Mouse (Mus musculus) neural tube, embryonic 10.5 days (tissue): ENCODE measurements around the gene Stat4.
A peak's percentile ranks its signal among the peaks of the same experiment; 100 is the strongest.

ENCODE experiments used
- DNase-seq: peaks from one replicate; pipeline ENCODE4 v3.0.0-alpha.2; 2017; ENCODE audit warnings: low spot score; ENCODE audit errors: extremely low spot score

The Stat4 gene

GRCm38 (mm10) chr1:51986848-51987247, at the start of gene Stat4:
Gene Stat4 (plus strand): TSS chr1:51987148.
- no peak for DNase-seq

DNA sequence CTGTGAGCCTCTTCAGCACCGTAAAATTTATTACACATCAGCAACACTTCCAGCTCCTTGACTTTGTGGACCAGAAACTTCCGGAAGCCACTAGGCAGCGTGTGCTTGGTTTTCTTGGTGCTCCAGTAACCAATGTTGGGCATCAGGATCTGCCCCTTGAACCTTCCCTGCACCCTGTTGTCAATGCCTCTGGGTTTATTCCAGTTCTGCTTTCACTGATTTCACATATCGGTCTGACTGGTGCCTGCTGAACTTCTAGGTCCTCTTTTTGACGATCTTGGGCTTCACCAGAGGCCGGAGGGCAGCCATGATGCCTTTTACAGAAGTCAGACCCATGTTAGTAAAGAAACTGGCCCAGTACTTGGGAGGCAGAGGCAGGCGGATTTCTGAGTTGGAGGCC, 48.6 kb upstream of the Stat4 start:
- no peak for DNase-seq

GRCm38 (mm10) chr1:51944755-51945154, 42.2 kb upstream of the Stat4 start:
- DNase-seq = peak; percentile 44

DNA sequence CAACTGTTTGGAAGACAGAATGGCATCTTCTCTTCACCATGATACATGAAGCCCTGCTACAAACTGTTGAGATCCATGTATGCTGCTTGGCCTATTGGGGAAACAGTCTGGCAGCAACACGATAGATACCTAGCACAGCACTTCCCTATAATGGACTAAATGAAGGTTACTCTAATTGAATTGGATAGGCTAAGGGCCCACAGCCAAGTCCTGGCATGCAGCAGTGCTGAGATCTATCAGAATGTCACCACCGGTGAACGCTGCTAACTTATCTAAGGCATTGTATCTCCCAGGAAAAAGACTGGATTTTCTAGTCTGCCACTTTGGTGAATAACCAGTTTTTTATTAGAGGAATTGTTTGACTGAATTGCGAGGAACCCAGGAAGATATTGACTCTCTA, 39.8 kb upstream of the Stat4 start:
- no peak for DNase-seq

- no peak for DNase-seq
These were observed 22.3 kb upstream of the Stat4 start for GRCm38 (mm10) chr1:51964647-51965046.

DNA sequence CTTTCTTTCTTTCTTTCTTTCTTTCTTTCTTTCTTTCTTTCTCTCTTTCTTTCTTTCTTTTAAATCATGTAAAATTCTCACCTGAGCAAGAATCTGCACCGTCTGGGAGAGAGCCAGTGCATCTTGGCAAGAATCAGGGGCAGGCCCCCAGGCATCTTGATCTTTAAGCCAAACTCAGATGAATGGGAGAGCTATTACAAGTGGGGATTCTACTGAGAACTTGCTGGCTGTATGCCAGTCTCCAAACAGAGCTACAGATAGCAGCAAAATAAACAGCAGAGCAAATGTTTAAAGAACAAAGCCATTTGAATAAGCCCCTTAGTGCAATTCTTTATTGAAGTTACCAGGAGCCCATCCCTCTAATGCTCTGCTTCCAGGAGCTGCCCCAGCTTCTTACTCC, 18.0 kb upstream of the Stat4 start:
- DNase-seq = no peak

- no peak for DNase-seq
These were observed 16.8 kb upstream of the Stat4 start for GRCm38 (mm10) chr1:51970182-51970581.

- DNase-seq = no peak
These were observed 11.4 kb upstream of the Stat4 start for GRCm38 (mm10) chr1:51975589-51975988.

- DNase-seq = no peak
These were observed 7.9 kb upstream of the Stat4 start for GRCm38 (mm10) chr1:51979048-51979447.

- DNase-seq = no peak
These were observed 5.1 kb downstream of the Stat4 start for GRCm38 (mm10) chr1:51991983-51992609.

- DNase-seq = no peak
These were observed 9.1 kb downstream of the Stat4 start for GRCm38 (mm10) chr1:51996056-51996455.

DNA sequence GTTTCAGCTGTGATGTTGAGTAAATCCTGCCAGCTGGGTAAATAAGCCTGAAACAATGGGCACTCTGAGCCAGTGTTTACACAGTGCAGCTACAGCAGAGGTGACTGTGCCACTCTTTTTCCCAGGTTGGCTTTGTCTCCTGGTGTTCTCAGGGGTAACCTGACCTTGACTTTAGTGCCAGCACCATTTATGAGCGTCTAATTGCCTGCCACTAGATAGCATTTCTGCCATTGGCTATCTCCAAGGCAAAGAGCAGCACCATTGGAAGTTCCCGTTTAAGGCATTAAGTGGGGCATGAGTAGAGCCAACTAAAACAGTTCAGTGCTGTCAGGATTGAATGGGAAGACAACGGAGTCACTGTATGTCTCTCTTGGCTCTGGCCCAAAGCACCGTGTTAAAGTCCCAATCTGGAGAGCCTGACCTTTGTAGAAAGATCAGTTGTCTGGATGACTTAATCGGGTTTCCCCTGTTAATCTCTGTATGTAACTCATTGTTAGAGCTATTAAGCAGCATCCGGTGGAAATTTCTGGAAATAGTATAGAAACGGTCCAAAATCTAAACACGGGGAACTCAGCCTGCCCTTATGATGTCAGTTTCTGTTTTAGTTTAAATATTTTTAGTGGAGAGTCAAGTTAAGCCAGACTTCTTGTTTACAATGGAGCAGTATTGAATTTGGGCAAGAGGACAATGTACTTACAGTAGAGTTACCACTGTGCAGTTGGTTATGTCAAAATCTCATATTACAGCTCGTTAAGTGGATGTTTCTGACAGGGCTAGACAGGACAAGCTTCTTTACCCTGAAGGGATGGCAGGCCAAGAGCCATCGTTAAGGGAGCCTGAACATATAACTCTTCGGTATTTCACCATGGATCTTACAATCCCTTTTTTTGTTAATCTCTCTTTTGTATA, 10.1 kb downstream of the Stat4 start:
- no peak for DNase-seq

GRCm38 (mm10) chr1:51998542-51998941, 11.6 kb downstream of the Stat4 start:
- no peak for DNase-seq

DNA sequence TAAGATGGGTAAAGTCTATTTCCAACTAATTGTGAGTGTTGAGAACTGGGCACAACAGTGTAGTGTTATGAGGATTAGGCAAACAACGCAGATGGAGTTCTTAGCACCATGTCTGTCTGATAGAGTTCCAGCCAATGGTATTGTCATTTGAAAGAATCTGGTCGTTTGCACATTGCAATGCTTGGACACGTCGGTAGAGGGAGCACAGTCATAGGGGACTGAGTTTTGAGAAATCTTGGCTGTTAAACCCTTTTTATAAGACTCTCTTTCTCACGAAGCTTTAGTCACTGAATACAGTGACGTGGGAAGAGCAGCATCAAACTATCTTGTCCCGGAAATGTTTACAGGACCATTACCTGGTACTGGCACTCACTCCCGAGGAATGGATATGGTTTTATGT, 17.1 kb downstream of the Stat4 start:
- DNase-seq = peak; percentile 68

DNA sequence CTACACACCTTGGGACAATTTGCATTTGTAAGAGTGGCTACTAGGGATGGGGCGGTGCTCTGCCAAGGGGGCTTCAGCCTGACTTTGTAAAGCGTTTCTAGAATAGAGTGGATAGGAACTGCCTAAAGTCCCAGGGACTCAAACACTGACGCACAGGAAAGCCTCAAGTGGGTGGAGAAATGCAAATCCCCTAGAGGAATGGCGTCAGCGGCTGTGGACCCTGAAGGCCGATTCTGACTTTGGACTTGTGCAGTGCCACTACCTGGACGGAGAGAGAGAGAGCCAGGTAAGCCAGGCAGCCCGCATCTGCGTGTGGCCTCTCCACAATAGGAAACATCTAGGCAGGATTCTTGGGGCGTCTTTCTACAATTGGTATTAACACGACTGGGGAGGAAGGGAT, 21.5 kb downstream of the Stat4 start:
- no peak for DNase-seq

DNA sequence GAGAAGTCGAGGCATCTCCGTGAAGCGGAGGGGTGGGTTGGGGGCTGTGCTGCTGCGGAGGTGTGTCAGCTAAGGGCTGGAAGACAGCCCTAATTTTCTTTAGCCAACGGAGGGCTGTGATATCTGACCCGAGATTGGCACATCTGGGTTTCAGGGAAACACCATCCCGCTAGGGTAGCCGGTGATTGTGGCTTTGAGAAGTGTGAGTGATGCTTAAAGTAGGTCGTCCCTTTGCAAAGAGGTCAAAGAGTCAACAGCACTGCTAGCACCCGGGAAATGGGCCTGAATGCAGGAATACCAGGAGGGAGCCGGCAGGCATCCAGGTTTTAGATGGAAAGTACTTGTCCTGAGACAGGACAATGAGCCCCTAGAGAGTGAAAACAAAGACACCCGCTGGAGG, 22.0 kb downstream of the Stat4 start:
- DNase-seq = no peak

DNA sequence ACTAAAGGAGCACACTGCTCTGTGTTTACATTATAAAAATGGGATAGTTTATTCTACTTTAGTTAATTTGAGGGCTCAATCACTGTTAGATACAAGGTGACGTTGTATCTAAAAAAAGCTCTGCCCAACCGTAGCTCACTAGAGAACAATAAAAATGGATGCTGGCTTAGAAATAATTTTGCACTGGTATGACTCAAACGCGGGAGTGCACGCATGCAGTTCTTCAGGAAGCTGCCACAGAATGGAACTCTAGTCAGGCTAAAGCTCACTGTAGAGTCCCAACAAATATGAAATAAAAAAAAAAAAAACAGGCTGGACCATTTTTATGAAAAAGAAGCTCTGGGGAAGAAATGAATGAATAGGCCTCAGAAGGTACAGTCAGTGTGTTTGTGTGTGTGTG, 23.8 kb downstream of the Stat4 start:
- DNase-seq = no peak

DNA sequence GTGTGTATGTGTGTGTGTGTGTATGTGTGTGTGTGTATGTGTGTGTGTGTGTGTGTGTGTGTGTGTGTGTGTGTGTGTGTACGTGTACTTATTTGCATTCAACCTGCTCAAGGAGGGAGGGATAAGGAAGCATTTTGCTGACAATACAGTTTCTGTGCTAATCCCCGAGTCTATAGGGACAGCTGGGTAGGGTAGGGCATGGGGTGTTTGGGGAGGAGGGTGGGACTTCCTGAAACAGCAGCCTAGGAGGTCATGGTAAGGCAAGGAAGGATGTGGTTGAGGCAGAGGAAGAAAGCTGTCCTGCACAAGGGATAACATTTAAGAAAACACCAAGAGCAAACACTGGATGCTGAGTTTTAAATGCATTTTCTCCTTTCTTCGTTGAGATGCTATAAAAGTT, 24.3 kb downstream of the Stat4 start:
- DNase-seq = no peak

- no peak for DNase-seq
These were observed 25.3 kb downstream of the Stat4 start for GRCm38 (mm10) chr1:52012231-52012630.

DNA sequence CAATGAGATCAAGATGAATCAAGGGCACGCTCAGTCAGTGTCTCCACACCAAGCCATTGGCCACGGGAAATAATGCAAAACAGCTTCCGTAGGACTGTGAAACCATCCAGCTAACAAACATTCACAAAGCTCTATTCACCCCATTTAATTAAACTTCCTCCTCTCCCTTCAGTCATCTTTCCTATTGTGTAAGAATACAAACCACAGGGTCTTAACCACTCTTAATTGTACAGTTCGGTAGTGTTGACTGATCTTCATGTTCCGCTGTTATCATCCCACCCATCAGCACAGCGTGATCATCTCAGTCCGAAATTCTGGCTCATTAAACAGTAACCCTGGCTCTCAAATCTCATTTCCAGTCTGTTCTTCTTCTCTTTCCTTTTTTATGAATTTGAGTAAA, 25.8 kb downstream of the Stat4 start:
- DNase-seq = no peak

DNA sequence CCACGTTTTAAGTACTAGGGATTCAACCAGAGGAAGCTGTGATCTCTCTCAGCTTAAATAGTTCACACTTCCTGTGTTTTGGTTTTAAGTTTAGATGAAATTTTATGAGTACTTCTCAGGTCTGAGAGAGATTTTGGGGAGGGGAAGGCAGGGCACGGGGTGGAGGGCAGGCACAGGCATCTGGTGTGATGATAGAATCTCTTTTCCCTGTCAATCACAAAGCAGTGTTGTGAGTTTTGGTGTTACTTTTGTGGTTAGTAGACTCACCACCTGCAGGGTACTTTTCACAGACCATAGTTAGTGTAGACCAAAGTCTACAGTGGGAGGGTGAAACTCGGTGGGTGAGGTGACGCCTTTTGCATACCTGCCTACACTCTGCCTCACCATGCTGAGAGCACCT, 32.7 kb downstream of the Stat4 start:
- DNase-seq = no peak

DNA sequence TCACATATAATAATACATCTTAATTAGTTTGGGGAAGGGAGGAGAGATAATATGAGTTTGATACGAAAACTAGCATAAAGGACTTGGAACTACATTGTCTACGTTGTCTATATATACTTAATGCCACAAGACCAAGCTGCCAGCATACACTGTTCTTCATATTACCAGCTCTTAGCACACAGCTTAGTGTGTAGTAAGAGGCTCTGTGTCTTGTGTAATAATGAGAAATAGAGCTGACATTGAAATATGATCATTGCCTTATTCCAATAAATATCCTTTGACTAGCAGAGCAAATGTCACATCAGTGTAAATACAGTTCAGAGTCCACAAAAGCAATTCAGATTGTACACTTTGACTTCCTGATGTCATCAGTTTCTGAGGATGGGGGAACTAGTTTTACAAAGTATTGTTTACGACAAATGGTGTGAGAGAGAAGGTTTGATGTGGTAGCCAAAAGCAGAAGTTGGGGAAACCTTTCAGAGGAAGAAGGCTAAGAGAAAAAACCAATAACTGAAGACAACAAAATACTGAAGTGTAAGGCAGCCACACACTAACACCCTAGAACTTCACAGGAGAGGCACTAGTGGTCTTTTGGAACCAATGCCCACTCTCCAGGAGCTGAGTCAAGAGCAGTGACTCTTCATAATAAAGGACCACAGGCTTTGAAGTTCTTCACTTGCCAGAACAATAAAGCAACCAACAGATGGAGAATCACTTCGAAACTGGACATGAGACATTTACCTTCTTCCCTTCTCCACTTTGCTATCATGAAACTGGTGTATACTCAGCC, 35.2 kb downstream of the Stat4 start:
- no peak for DNase-seq
